Mouse (Mus musculus) forebrain, embryonic 14.5 days (tissue): ENCODE results near the gene Tamm41. TPM values are rescaled to one million over a fixed set of nuclear protein-coding genes. Genes with fewer than 3 reads are reported as not detected.

Experiments used
- ATAC-seq: fragments of 200-750 bp; cut with Nextera tagmentation; 2 replicates; pipeline ENCODE4 v1.8.0; 2017; ENCODE audit warnings: mild to moderate bottlenecking, moderate library complexity
- DNase-seq: peaks from one replicate; pipeline ENCODE4 v3.0.0-alpha.2; 2015; ENCODE audit warnings: low spot score
- H3K27ac ChIP-seq: fragments of 300-500 bp; sonication (generic); 2 replicates; pipeline ENCODE4 v1.5.1; 2014; ENCODE audit warnings: low read depth, mild to moderate bottlenecking, control low read depth, low read length, moderate library complexity
- H3K27me3 ChIP-seq: fragments of 300-500 bp; sonication (generic); replicated peaks from 2 replicates; pipeline ENCODE4 v1.6.1; 2014; ENCODE audit warnings: low read length, control low read depth, mixed read lengths; ENCODE audit not compliant: control insufficient read depth, insufficient read depth
- H3K36me3 ChIP-seq: fragments of 300-500 bp; sonication (generic); 2 replicates; pipeline ENCODE4 v1.6.1; 2014; ENCODE audit warnings: low read length, control low read depth; ENCODE audit not compliant: control insufficient read depth, insufficient read depth
- H3K4me1 ChIP-seq: fragments of 300-500 bp; sonication (generic); 2 replicates; pipeline ENCODE4 v1.6.1; 2014; ENCODE audit warnings: antibody characterized with exemption, low read length, control low read depth; ENCODE audit not compliant: control insufficient read depth, insufficient read depth
- H3K4me2 ChIP-seq: fragments of 300-500 bp; sonication (generic); 2 replicates; pipeline ENCODE4 v1.6.1; 2014; ENCODE audit warnings: mild to moderate bottlenecking, control low read depth, low read length
- H3K4me3 ChIP-seq: fragments of 300-500 bp; sonication (generic); 2 replicates; pipeline ENCODE4 v1.5.1; 2014; ENCODE audit warnings: low read depth, low read length, control low read depth
- H3K9ac ChIP-seq: fragments of 300-500 bp; sonication (generic); 2 replicates; pipeline ENCODE4 v1.6.1; 2014; ENCODE audit warnings: mild to moderate bottlenecking, low read length, control low read depth, moderate library complexity
- H3K9me3 ChIP-seq: fragments of 300-500 bp; sonication (generic); replicated peaks from 2 replicates; pipeline ENCODE4 v1.6.1; 2016; ENCODE audit warnings: low read length, control low read depth, mixed read lengths; ENCODE audit not compliant: control insufficient read depth
- WGBS: fragments of 180-500 bp; shearing (Covaris S2); extraction: QIAGEN DNeasy Blood & Tissue Kit; methylation state at CpG from one replicate; pipeline ENCODE4 v1.1.7; 2014; 5-methylcytosine and 5-hydroxymethylcytosine counted together
- polyA plus RNA-seq: library from polyadenylated mRNA; unstranded; fragments of >200 nt; fragmentation: Nextera tagmentation; extraction: Ambion mirVana; gene quantifications from 2 replicates; pipeline ENCODE4 v1.2.1, GENCODE M21; 2014

The Tamm41 gene
- polyA plus RNA-seq, 1 experiment from 2014 or later, result 69.6 TPM

DNA sequence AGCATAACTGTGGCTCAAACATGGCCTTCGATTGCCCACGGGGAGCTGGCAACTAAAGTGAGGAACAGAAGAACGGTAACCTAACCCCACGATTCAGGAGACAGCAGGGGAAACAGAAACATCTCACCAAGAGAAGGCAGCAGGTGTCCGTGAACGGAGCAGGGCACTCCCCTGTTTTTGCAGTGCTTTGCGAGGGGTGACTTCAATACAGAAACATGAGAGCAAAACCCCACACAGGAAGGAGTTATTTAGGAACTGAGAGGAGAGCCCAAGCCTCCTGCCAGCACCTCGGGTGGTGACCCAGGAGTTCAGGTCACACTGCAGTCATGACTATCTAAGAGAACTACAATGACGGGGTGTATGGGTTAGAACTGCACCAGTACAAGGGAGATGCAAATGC lies 27.4 kb downstream of the Tamm41 start:
- H3K9ac ChIP-seq, result no peak overlapping the region
- WGBS, result 86% methylated on average over 9 of the region's 9 CpGs
- ATAC-seq (no peak), DNase-seq (no peak)
- H3K36me3 ChIP-seq, result peaks cover 56% of the 10 kb centered on the region
- H3K9me3 ChIP-seq, result no peaks in the 10 kb centered on the region
- no peak overlapping the region for H3K27ac ChIP-seq
- H3K4me2 ChIP-seq, result no peak overlapping the region
- no peak overlapping the region for H3K4me3 ChIP-seq
- no peaks in the 10 kb centered on the region for H3K4me1 ChIP-seq
- H3K27me3 ChIP-seq, result no peaks in the 10 kb centered on the region

GRCm38 (mm10) chr6:115007728-115008127 lies 29.9 kb downstream of the Tamm41 start:
- no peak overlapping the region for H3K4me3 ChIP-seq
- H3K4me2 ChIP-seq, result no peak overlapping the region
- no peak overlapping the region for H3K27ac ChIP-seq
- H3K4me1 ChIP-seq, result no peaks in the 10 kb centered on the region
- WGBS, result 24% methylated on average over 5 of the region's 5 CpGs
- H3K9me3 ChIP-seq, result no peaks in the 10 kb centered on the region
- H3K9ac ChIP-seq, result peak overlapping the region; percentile 7; the same call in 1 of the 2 replicates
- DNase-seq (peak; percentile 75), ATAC-seq (peak; percentile 80)
- H3K36me3 ChIP-seq, result peaks cover 50% of the 10 kb centered on the region
- no peaks in the 10 kb centered on the region for H3K27me3 ChIP-seq

GRCm38 (mm10) chr6:115006948-115007347 lies 30.7 kb downstream of the Tamm41 start:
- ATAC-seq, result 0 out of 2 replicates have a peak, but pooled peaks have one; percentile 29
- Histone ChIP-seq H3K27me3 (no peaks in the 10 kb centered on the region), H3K9ac (no peak overlapping the region; the same call in 1 of the 2 replicates), H3K27ac (0 out of 2 replicates have a peak overlapping the region, but pooled peaks have one; percentile 14), H3K4me2 (no peak overlapping the region), H3K9me3 (no peaks in the 10 kb centered on the region), H3K4me1 (no peaks in the 10 kb centered on the region), H3K36me3 (peaks cover 44% of the 10 kb centered on the region), H3K4me3 (no peak overlapping the region)
- DNase-seq, result no peak
- WGBS, result 46% methylated on average over 6 of the region's 6 CpGs

DNA sequence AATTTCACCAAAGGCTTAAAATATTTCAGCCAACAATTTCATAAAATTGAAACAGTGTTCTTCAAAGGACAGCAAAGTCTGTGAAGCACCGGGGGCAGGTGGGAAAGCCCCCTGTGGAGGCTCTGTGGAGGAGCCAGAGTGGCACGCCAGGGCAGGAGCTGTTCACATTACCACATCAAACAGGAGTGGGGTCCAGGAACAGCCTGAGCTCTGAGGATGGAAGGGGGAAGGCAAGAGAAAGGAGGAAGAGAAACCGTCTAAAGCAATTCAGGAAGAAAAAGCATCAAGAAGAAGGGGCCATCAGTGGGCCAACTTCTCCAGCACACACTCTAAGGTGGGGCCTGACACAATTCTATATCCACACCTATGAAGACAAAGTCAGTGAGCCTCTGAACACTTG lies 31.6 kb downstream of the Tamm41 start:
- no peak overlapping the region for H3K4me2 ChIP-seq
- no peaks in the 10 kb centered on the region for H3K27me3 ChIP-seq
- DNase-seq (no peak), ATAC-seq (no peak)
- H3K9ac ChIP-seq, result no peak overlapping the region
- no peak overlapping the region for H3K4me3 ChIP-seq
- no peaks in the 10 kb centered on the region for H3K9me3 ChIP-seq
- no peaks in the 10 kb centered on the region for H3K4me1 ChIP-seq
- H3K27ac ChIP-seq, result no peak overlapping the region
- WGBS, result 74% methylated on average over 3 of the region's 3 CpGs
- peaks cover 35% of the 10 kb centered on the region for H3K36me3 ChIP-seq

- no peak for ATAC-seq
Measured at GRCm38 (mm10) chr6:115005351-115005890, 32.3 kb downstream of the Tamm41 start.

DNA sequence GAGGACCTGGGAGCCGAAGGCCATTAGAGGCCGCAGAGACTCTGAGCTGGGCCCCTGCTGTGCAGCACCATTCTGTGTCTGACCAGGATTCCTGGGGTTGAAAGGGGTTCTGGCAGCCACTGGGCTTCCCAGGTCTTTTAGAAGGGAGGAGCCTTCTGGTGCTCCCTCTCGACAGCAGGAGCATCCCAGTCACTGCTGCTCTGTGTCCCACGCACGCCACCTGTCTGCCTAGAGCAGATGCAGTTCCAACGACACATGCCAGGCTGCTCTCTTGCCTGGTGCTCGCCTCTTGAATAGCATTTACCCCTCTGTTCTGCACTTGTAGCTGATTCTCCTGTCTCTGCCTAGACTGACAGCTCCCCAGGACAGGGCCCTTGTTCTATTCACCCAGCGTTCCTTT lies 33.0 kb downstream of the Tamm41 start:
- DNase-seq, result peak; percentile 34
- no peak overlapping the region for H3K9ac ChIP-seq
- H3K27me3 ChIP-seq, result no peaks in the 10 kb centered on the region
- H3K4me2 ChIP-seq, result no peak overlapping the region
- no peak for ATAC-seq
- H3K36me3 ChIP-seq, result peaks cover 21% of the 10 kb centered on the region; the same call in 1 of the 2 replicates
- H3K4me3 ChIP-seq, result no peak overlapping the region
- H3K9me3 ChIP-seq, result no peaks in the 10 kb centered on the region
- H3K4me1 ChIP-seq, result no peaks in the 10 kb centered on the region
- no peak overlapping the region for H3K27ac ChIP-seq
- WGBS, result 74% methylated on average over 8 of the region's 8 CpGs

More at GRCm38 (mm10) chr6:115005351-115005890, 32.3 kb downstream of the Tamm41 start:
- Histone ChIP-seq H3K27me3 (no peaks in the 10 kb centered on the region), H3K9ac (no peak overlapping the region), H3K4me1 (no peaks in the 10 kb centered on the region), H3K36me3 (peaks cover 29% of the 10 kb centered on the region), H3K27ac (no peak overlapping the region), H3K4me3 (no peak overlapping the region), H3K4me2 (no peak overlapping the region), H3K9me3 (no peaks in the 10 kb centered on the region)
- no peak for DNase-seq
- 91% methylated on average over 8 of the region's 8 CpGs for WGBS

DNA sequence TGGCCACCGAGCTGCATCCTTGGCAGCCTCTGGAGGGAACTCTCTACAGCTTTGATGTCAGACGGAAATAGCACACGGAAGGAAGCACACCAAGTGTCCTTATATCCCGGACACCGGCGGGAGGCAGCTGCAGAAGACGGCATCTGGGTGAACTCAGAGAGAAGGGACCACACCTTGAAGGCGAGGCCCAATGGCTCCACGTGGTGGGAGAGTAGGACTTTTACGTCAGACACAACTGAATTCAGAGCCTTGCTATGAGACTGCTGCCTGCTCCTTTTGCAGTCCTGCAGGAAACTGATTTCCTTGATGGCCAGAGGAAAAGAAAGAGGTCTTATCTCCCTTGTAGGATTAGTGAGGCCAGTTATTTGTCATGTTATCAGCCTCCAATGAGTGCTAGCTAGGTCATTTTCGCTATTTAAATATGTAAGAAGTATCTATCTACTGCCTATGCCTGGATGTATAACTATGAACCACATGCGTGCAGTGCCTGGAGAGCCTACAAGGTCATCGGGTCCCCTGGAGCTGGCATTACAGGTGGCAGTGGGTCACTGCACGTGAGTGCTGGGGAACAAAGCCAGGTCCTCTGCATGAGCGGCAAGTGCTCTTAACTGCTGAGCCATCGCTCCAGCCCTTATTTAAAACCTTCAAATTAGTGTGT lies 39.2 kb downstream of the Tamm41 start:
- no peaks in the 10 kb centered on the region for H3K4me1 ChIP-seq
- no peak overlapping the region for H3K27ac ChIP-seq
- H3K4me2 ChIP-seq, result no peak overlapping the region
- H3K9me3 ChIP-seq, result no peaks in the 10 kb centered on the region
- ATAC-seq, result no peak
- 0 out of 2 replicates have a peak, but pooled peaks cover under 1% of the 10 kb centered on the region for H3K36me3 ChIP-seq
- H3K27me3 ChIP-seq, result no peaks in the 10 kb centered on the region
- DNase-seq, result no peak
- H3K4me3 ChIP-seq, result no peak overlapping the region
- WGBS, result 90% methylated on average over 16 of the region's 16 CpGs
- no peak overlapping the region for H3K9ac ChIP-seq

- Histone ChIP-seq H3K27me3 (no peaks in the 10 kb centered on the region), H3K27ac (no peak overlapping the region), H3K9ac (no peak overlapping the region), H3K36me3 (no peaks in the 10 kb centered on the region), H3K4me1 (no peaks in the 10 kb centered on the region), H3K4me3 (no peak overlapping the region), H3K4me2 (no peak overlapping the region), H3K9me3 (no peaks in the 10 kb centered on the region)
- DNase-seq, result no peak
- 92% methylated on average over 5 of the region's 5 CpGs for WGBS
- ATAC-seq, result no peak
Measured at GRCm38 (mm10) chr6:114997471-114997870, 40.2 kb downstream of the Tamm41 start.

- H3K27ac ChIP-seq, result no peak overlapping the region
- no peaks in the 10 kb centered on the region for H3K36me3 ChIP-seq
- 77% methylated on average over 5 of the region's 5 CpGs for WGBS
- H3K4me2 ChIP-seq, result no peak overlapping the region
- DNase-seq (peak; percentile 15), ATAC-seq (no peak)
- no peaks in the 10 kb centered on the region for H3K9me3 ChIP-seq
- H3K4me3 ChIP-seq, result no peak overlapping the region
- no peaks in the 10 kb centered on the region for H3K27me3 ChIP-seq
- no peak overlapping the region for H3K9ac ChIP-seq
- no peaks in the 10 kb centered on the region for H3K4me1 ChIP-seq
Measured at GRCm38 (mm10) chr6:114996910-114997309, 40.8 kb downstream of the Tamm41 start.
